ENCODE assay signal across 18 mouse cellular contexts in the genomic region with DNA sequence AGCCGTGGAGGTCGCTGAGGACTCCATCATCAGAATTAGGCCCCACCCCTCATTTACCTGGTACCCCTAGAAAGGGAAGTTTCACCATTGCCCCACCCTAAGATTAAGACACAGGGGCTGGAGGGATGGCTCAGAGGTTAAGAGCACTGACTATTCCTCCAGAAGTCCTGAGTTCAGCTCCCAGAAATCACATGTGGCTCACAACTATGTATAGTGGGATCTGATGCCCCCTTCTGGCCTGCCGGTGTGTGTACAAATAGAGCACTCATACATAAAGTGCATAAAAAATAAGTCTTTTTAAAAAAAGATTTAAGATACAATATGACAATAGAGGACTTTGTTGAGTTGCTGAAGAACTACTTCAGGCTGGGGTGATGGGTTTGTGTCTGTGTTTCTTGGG. TPM values are rescaled to one million over a fixed set of nuclear protein-coding genes. Genes with fewer than 3 reads are reported as not detected.
A peak's percentile ranks its signal among the peaks of the same experiment; 100 is the strongest.
DNase-seq lines count a peak whose midpoint lies in the region; ATAC-seq and TF ChIP-seq lines count a peak whose summit lies in the region.
"Had no signal": no experiment of that assay in that cellular context is flagged by ENCODE, and none has a peak within 500 bp of the region (broad histone marks: within the 10 kb centered on the region; RNA-seq: fewer than 3 reads in every experiment).

No protein-coding gene starts in this region.

- WGBS in heart, adult 2 months, result 81% methylated on average over 3 of the region's 3 CpGs
- WGBS in liver, embryonic 14.5 days (ENCODE audit: insufficient replicate concordance), result 59% methylated on average over 3 of the region's 3 CpGs

- TF ChIP-seq RAD21 in CH12.LX (IDR thresholded peaks at IDR 0.05; ENCODE audit: low read depth, low read length), result peak; percentile 35

- TF ChIP-seq CTCF in heart, adult 2 months (IDR thresholded peaks at IDR 0.05), result peak; percentile 39
- peak; percentile 14; the same call in 1 of the 2 replicates for TF ChIP-seq CTCF in liver, embryonic 14.5 days (IDR thresholded peaks at IDR 0.05; ENCODE audit: low read depth)
- TF ChIP-seq CTCF in CH12.LX (conservative IDR thresholded peaks at IDR 0.05 in 1 of 2, IDR thresholded peaks at IDR 0.05 in 1 of 2; ENCODE audit: low read depth in 2 of 2, low read length in 2 of 2), result peak; percentile 54 to 60; a peak in 3 of 4 replicates

- no peak for TF ChIP-seq POLR2A in heart, adult 2 months (IDR thresholded peaks at IDR 0.05; ENCODE audit: insufficient read depth, low read depth, low read length)
- TF ChIP-seq POLR2A in CH12.LX (IDR thresholded peaks at IDR 0.05; ENCODE audit: low read depth, low read length), result no peak

- in situ Hi-C loops in CH12.LX (cut with MboI; ENCODE audit: low pct_ligation_motif_present, low pct_unique_long_range_greater_than_20kb, low sequenced_read_pairs), result loop anchor here (10.0 kb wide), 1 partner anchor 464 kb away; no protein-coding TSS in a partner anchor

- DNase-seq in heart, adult 2 months, result no peak
- DNase-seq in heart, adult 18-20 months, result no peak
- DNase-seq in liver, embryonic 14.5 days (ENCODE audit: low read depth in 3 of 3, low spot score in 3 of 3), result no peak
- DNase-seq in liver (no peak), CH12.LX (ENCODE audit: extremely low read depth) (peak; percentile 24), R1 (ENCODE audit: low read depth, low spot score) (peak; percentile 54)
- no peak for DNase-seq in adrenal gland, adult 2 months
- DNase-seq in adrenal gland, postnatal 36 days, result no peak
- DNase-seq: cerebellum, adult 11 months; cerebellum, postnatal 25 days; gastrocnemius, postnatal 14 days; heart, postnatal 4 days had no signal

- H3K27me3 ChIP-seq in heart, adult 2 months (ENCODE audit: control insufficient read depth, insufficient read depth, low read length), result no peaks in the 10 kb centered on the region
- H3K27me3 ChIP-seq in liver, embryonic 14.5 days (ENCODE audit: control insufficient read depth, insufficient read depth, low read length), result no peaks in the 10 kb centered on the region
- no peaks in the 10 kb centered on the region for H3K27me3 ChIP-seq in CH12.LX (replicated peaks)
- H3K27me3 ChIP-seq: heart, embryonic 12.5 days had no signal

- no peak for TF ChIP-seq EP300 in heart, adult 2 months (IDR thresholded peaks at IDR 0.05; ENCODE audit: insufficient read depth, low read depth, low read length)
- no peak for TF ChIP-seq EP300 in liver, embryonic 14.5 days (IDR thresholded peaks at IDR 0.05; ENCODE audit: low read depth)
- no peak for TF ChIP-seq EP300 in CH12.LX (IDR thresholded peaks at IDR 0.05; ENCODE audit: low read length)

- peaks cover 2% of the 10 kb centered on the region; the same call in 1 of the 2 replicates for H3K4me1 ChIP-seq in heart, adult 2 months (ENCODE audit: control insufficient read depth, insufficient read depth, low read length)
- H3K4me1 ChIP-seq in liver, embryonic 14.5 days (replicated peaks; ENCODE audit: control insufficient read depth in 2 of 2, insufficient read depth in 2 of 2, low read length in 1 of 2), result no peaks in the 10 kb centered on the region
- peaks cover 0 to 9% of the 10 kb centered on the region in 2 experiments; a peak in 2 of 4 replicates for H3K4me1 ChIP-seq in CH12.LX (ENCODE audit: control insufficient read depth in 1 of 2, insufficient read depth in 2 of 2)

- dilution Hi-C loops in CH12.LX (cut with MboI; ENCODE audit: extremely low pct_ligation_motif_present, extremely low pct_unique_long_range_greater_than_20kb, low sequenced_read_pairs), result no loop called here

- H3K79me2 ChIP-seq in heart, adult 2 months (replicated peaks; ENCODE audit: control insufficient read depth, insufficient read depth, low read length), result no peaks in the 10 kb centered on the region
- no peaks in the 10 kb centered on the region for H3K79me2 ChIP-seq in CH12.LX (replicated peaks; ENCODE audit: control insufficient read depth, extremely low read depth, insufficient read depth, poor library complexity, severe bottlenecking)

- no peak overlapping the region for H3K4me3 ChIP-seq in heart, adult 2 months
- no peak overlapping the region for H3K4me3 ChIP-seq in liver, embryonic 14.5 days (ENCODE audit: insufficient read depth in 1 of 2, low read depth in 2 of 2, low read length in 2 of 2)
- no peak overlapping the region for H3K4me3 ChIP-seq in CH12.LX (replicated peaks in 1 of 3; ENCODE audit: low read depth in 2 of 3, low read length in 2 of 3, poor library complexity in 1 of 3)
- H3K4me3 ChIP-seq: heart, embryonic 12.5 days; limb, embryonic 10.5 days had no signal

- no peak overlapping the region for H3K27ac ChIP-seq in heart, adult 2 months
- H3K27ac ChIP-seq in liver, embryonic 14.5 days, result no peak overlapping the region
- no peak overlapping the region for H3K27ac ChIP-seq in CH12.LX (ENCODE audit: insufficient read depth, low read depth)
- H3K27ac ChIP-seq: limb, embryonic 10.5 days had no signal

- intact Hi-C loops in heart, adult 2 months (cut with DNase I), result no loop called here

- no peak overlapping the region for H3K9ac ChIP-seq in heart, adult 2 months (ENCODE audit: low read depth, low read length)
- H3K9ac ChIP-seq in liver, embryonic 14.5 days (replicated peaks), result no peak overlapping the region
- no peak overlapping the region for H3K9ac ChIP-seq in CH12.LX (ENCODE audit: insufficient read depth, low read depth)
- H3K9ac ChIP-seq: heart, embryonic 12.5 days had no signal

- no peaks in the 10 kb centered on the region for H3K9me3 ChIP-seq in liver, embryonic 14.5 days (ENCODE audit: control insufficient read depth, low read length)
- H3K9me3 ChIP-seq in CH12.LX (replicated peaks; ENCODE audit: low read length), result no peaks in the 10 kb centered on the region
- H3K9me3 ChIP-seq: heart, embryonic 12.5 days; limb, embryonic 10.5 days had no signal

- ATAC-seq in liver, embryonic 14.5 days (ENCODE audit: insufficient read depth), result no peak
- ATAC-seq: forebrain, embryonic 16.5 days; midbrain, embryonic 16.5 days had no signal

- H3K4me2 ChIP-seq in liver, embryonic 14.5 days (ENCODE audit: low read depth), result no peak overlapping the region
- H3K4me2 ChIP-seq in CH12.LX (ENCODE audit: insufficient read depth, low read depth, poor library complexity, severe bottlenecking), result no peak overlapping the region
- H3K4me2 ChIP-seq: heart, embryonic 12.5 days had no signal

- peaks cover 2% of the 10 kb centered on the region; the same call in 1 of the 2 replicates for H3K36me3 ChIP-seq in heart, adult 2 months (ENCODE audit: control insufficient read depth, insufficient read depth, low read length)
- H3K36me3 ChIP-seq in liver, embryonic 14.5 days (replicated peaks; ENCODE audit: control insufficient read depth, insufficient read depth, low read depth), result no peaks in the 10 kb centered on the region
- no peaks in the 10 kb centered on the region for H3K36me3 ChIP-seq in CH12.LX (replicated peaks in 1 of 2; ENCODE audit: control insufficient read depth in 1 of 2, insufficient read depth in 1 of 2, low read length in 1 of 2)
- H3K36me3 ChIP-seq: heart, embryonic 12.5 days; limb, embryonic 10.5 days had no signal

TF ChIP-seq in CH12.LX, 34 proteins besides CTCF, POLR2A, EP300 and RAD21:
- TF ChIP-seq E2F4 (IDR thresholded peaks at IDR 0.05; ENCODE audit: insufficient replicate concordance, low read depth, low read length), result no peak
- no peak for TF ChIP-seq ZKSCAN1 (IDR thresholded peaks at IDR 0.05; ENCODE audit: borderline replicate concordance, low read depth, low read length)
- peak; percentile 35 for TF ChIP-seq SMC3 (IDR thresholded peaks at IDR 0.05; ENCODE audit: low read depth, low read length)
- TF ChIP-seq MEF2A (IDR thresholded peaks at IDR 0.05; ENCODE audit: borderline replicate concordance, low read depth, low read length), result no peak
- no peak for TF ChIP-seq SIN3A (IDR thresholded peaks at IDR 0.05; ENCODE audit: low read length)
- no peak for TF ChIP-seq MAZ (IDR thresholded peaks at IDR 0.05; ENCODE audit: low read depth, low read length)
- TF ChIP-seq ZC3H11A (IDR thresholded peaks at IDR 0.05; ENCODE audit: low read depth, low read length), result no peak
- no peak for TF ChIP-seq POLR2AphosphoS2 (IDR thresholded peaks at IDR 0.05; ENCODE audit: low read depth, low read length)

RNA-seq across cellular contexts. Expression of a gene that starts 16.2 kb away (rescaled TPM):
- total RNA-seq in heart, adult 2 months (2021), result 1 to 10 TPM; 6.3 to 7.0 TPM
- polyA plus RNA-seq in heart, adult 2 months (2012; rRNA removed), result 9.9 and 11.3 TPM in 2 replicates
- total RNA-seq in heart, adult 18-20 months (2021), result 1 to 10 TPM; 6.8 to 8.3 TPM
- 0.43 and 0.48 TPM in 2 replicates for polyA plus RNA-seq in liver, embryonic 14.5 days (2012; rRNA removed)
- polyA plus RNA-seq in liver, embryonic 14.5 days (2014; fragmentation: Nextera tagmentation; extraction: Ambion mirVana), result 0.20 and 0.47 TPM in 2 replicates
- total RNA-seq in CH12.LX (2012; rRNA removed) (not detected in 2 replicates), CH12.LX (2014; rRNA removed) (not detected in 2 replicates)
- not detected in 2 replicates for polyA plus RNA-seq in CH12.LX (2012; ENCODE audit: insufficient read length, low read depth)
- 1 to 10 TPM in 1 of 2 experiments, under 1 TPM in 1; 0.78 to 1.8 TPM for total RNA-seq in adrenal gland, adult 2 months (2021)
- polyA plus RNA-seq in adrenal gland, adult 2 months (2012; rRNA removed), result 2.9 and 3.5 TPM in 2 replicates
- 1 to 10 TPM; 1.2 to 1.3 TPM for total RNA-seq in adrenal gland, postnatal 36 days (2021)

RNA-seq across cellular contexts. Expression of a gene that starts 34.5 kb away (rescaled TPM):
- total RNA-seq in heart, adult 2 months (2021), result not detected
- not detected in 2 replicates for polyA plus RNA-seq in heart, adult 2 months (2012; rRNA removed)
- total RNA-seq in heart, adult 18-20 months (2021), result not detected
- not detected in 2 replicates for polyA plus RNA-seq in liver, embryonic 14.5 days (2012; rRNA removed)
- not detected in 2 replicates for polyA plus RNA-seq in liver, embryonic 14.5 days (2014; fragmentation: Nextera tagmentation; extraction: Ambion mirVana)
- total RNA-seq in CH12.LX (2012; rRNA removed), result not detected in 2 replicates
- not detected in 2 replicates for total RNA-seq in CH12.LX (2014; rRNA removed)
- not detected in 2 replicates for polyA plus RNA-seq in CH12.LX (2012; ENCODE audit: insufficient read length, low read depth)
- total RNA-seq in adrenal gland, adult 2 months (2021), result not detected
- 0.08 and 0.17 TPM in 2 replicates for polyA plus RNA-seq in adrenal gland, adult 2 months (2012; rRNA removed)
- total RNA-seq in adrenal gland, postnatal 36 days (2021), result not detected
- total RNA-seq: gastrocnemius, postnatal 14 days; heart, postnatal 4 days had no signal
- polyA plus RNA-seq: forebrain, embryonic 16.5 days; heart, embryonic 12.5 days; limb, embryonic 10.5 days; liver, embryonic 16.5 days; midbrain, embryonic 16.5 days; neural tube, embryonic 11.5 days had no signal

Comparison
In these comparisons a context has a peak if more than half of its experiments do, and no peak if none do; other contexts are left out.
1. DNase-seq: peak in CH12.LX (single experiment) and R1 (single experiment); none in heart, adult 2 months (0 of 2), heart, adult 18-20 months (0 of 2), liver, embryonic 14.5 days (0 of 3), liver (single experiment), adrenal gland, adult 2 months (single experiment) and adrenal gland, postnatal 36 days (0 of 2).
2. Peak in every context shown above with its lines, with median percentiles within 50 percentile points of each other: CTCF ChIP-seq.